Mouse (Mus musculus): Measurements from ENCODE around the gene Grm8. TPM values are rescaled to one million over a fixed set of nuclear protein-coding genes. Genes with fewer than 3 reads are reported as not detected.

Gene Grm8
- total and polyA plus RNA-seq, 2 experiments from 2014 or later: 8.0 to 11.4 TPM

- 53% methylated on average over 2 of the region's 2 CpGs for WGBS
Observed at GRCm38 (mm10) chr6:28051966-28052365, 83.0 kb downstream of the Grm8 start.

GRCm38 (mm10) chr6:28042339-28042738 is 92.6 kb downstream of the Grm8 start:
- DNase-seq: no peak
- Histone ChIP-seq H3K4me2 (ENCODE audit: low read depth) (no peak overlapping the region), H3K9me3 (ENCODE audit: low read length) (no peaks in the 10 kb centered on the region), H3K27me3 (ENCODE audit: insufficient read depth, low read length) (no peaks in the 10 kb centered on the region), H3K36me3 (ENCODE audit: insufficient read depth) (no peaks in the 10 kb centered on the region), H3K4me3 (ENCODE audit: low read depth, low read length) (no peak overlapping the region), H3K27ac (ENCODE audit: low read depth, low read length) (no peak overlapping the region), H3K9ac (no peak overlapping the region), H3K4me1 (ENCODE audit: insufficient read depth) (no peaks in the 10 kb centered on the region)
- ATAC-seq: no peak
- 84% methylated on average over 3 of the region's 3 CpGs for WGBS
- TF ChIP-seq CTCF (IDR thresholded peaks at IDR 0.05; ENCODE audit: low read depth): no peak

More at GRCm38 (mm10) chr6:28051966-28052365, 83.0 kb downstream of the Grm8 start:
- no peak overlapping the region for H3K4me2 ChIP-seq (ENCODE audit: low read depth)
- no peak overlapping the region for H3K27ac ChIP-seq (ENCODE audit: low read depth, low read length)
- no peak for DNase-seq
- no peak overlapping the region for H3K9ac ChIP-seq
- no peak overlapping the region for H3K4me3 ChIP-seq (ENCODE audit: low read depth, low read length)
- no peaks in the 10 kb centered on the region for H3K4me1 ChIP-seq (ENCODE audit: insufficient read depth)
- H3K9me3 ChIP-seq (ENCODE audit: low read length): no peaks in the 10 kb centered on the region
- ATAC-seq: no peak
- no peaks in the 10 kb centered on the region for H3K27me3 ChIP-seq (ENCODE audit: insufficient read depth, low read length)
- H3K36me3 ChIP-seq (ENCODE audit: insufficient read depth): no peaks in the 10 kb centered on the region
- TF ChIP-seq CTCF (IDR thresholded peaks at IDR 0.05; ENCODE audit: low read depth): no peak

GRCm38 (mm10) chr6:28040815-28041214 is 94.2 kb downstream of the Grm8 start:
- DNase-seq (no peak), ATAC-seq (no peak)
- no peak overlapping the region for H3K27ac ChIP-seq (ENCODE audit: low read depth, low read length)
- H3K36me3 ChIP-seq (ENCODE audit: insufficient read depth): no peaks in the 10 kb centered on the region
- H3K27me3 ChIP-seq (ENCODE audit: insufficient read depth, low read length): no peaks in the 10 kb centered on the region
- no peak overlapping the region for H3K9ac ChIP-seq
- TF ChIP-seq CTCF (IDR thresholded peaks at IDR 0.05; ENCODE audit: low read depth): no peak
- H3K4me1 ChIP-seq (ENCODE audit: insufficient read depth): no peaks in the 10 kb centered on the region
- no peaks in the 10 kb centered on the region for H3K9me3 ChIP-seq (ENCODE audit: low read length)
- WGBS: 95% methylated on average over 1 of the region's 1 CpGs
- no peak overlapping the region for H3K4me3 ChIP-seq (ENCODE audit: low read depth, low read length)
- no peak overlapping the region for H3K4me2 ChIP-seq (ENCODE audit: low read depth)

GRCm38 (mm10) chr6:28032006-28032405 is 103.0 kb downstream of the Grm8 start:
- no peak overlapping the region for H3K4me3 ChIP-seq (ENCODE audit: low read depth, low read length)
- H3K9ac ChIP-seq: no peak overlapping the region
- no peak overlapping the region for H3K27ac ChIP-seq (ENCODE audit: low read depth, low read length)
- 90% methylated on average over 4 of the region's 4 CpGs for WGBS
- no peaks in the 10 kb centered on the region for H3K9me3 ChIP-seq (ENCODE audit: low read length)
- H3K4me2 ChIP-seq (ENCODE audit: low read depth): no peak overlapping the region
- DNase-seq: no peak
- no peak for ATAC-seq
- no peak for TF ChIP-seq CTCF (IDR thresholded peaks at IDR 0.05; ENCODE audit: low read depth)
- H3K4me1 ChIP-seq (ENCODE audit: insufficient read depth): no peaks in the 10 kb centered on the region
- no peaks in the 10 kb centered on the region for H3K27me3 ChIP-seq (ENCODE audit: insufficient read depth, low read length)
- H3K36me3 ChIP-seq (ENCODE audit: insufficient read depth): no peaks in the 10 kb centered on the region

- Histone ChIP-seq H3K27me3 (ENCODE audit: insufficient read depth, low read length) (no peaks in the 10 kb centered on the region), H3K27ac (ENCODE audit: low read depth, low read length) (no peak overlapping the region), H3K4me3 (ENCODE audit: low read depth, low read length) (no peak overlapping the region), H3K9me3 (ENCODE audit: low read length) (no peaks in the 10 kb centered on the region), H3K4me2 (ENCODE audit: low read depth) (no peak overlapping the region), H3K9ac (no peak overlapping the region), H3K4me1 (ENCODE audit: insufficient read depth) (no peaks in the 10 kb centered on the region), H3K36me3 (ENCODE audit: insufficient read depth) (no peaks in the 10 kb centered on the region)
- TF ChIP-seq CTCF (IDR thresholded peaks at IDR 0.05; ENCODE audit: low read depth): no peak
- ATAC-seq: no peak
- no peak for DNase-seq
- 72% methylated on average over 1 of the region's 1 CpGs for WGBS
Observed at GRCm38 (mm10) chr6:28017653-28018052, 117.3 kb downstream of the Grm8 start.

GRCm38 (mm10) chr6:28007001-28007400 is 128.0 kb downstream of the Grm8 start:
- Histone ChIP-seq H3K9me3 (ENCODE audit: low read length) (no peaks in the 10 kb centered on the region), H3K4me3 (ENCODE audit: low read depth, low read length) (no peak overlapping the region), H3K4me2 (ENCODE audit: low read depth) (no peak overlapping the region), H3K4me1 (ENCODE audit: insufficient read depth) (no peaks in the 10 kb centered on the region), H3K9ac (no peak overlapping the region), H3K27ac (ENCODE audit: low read depth, low read length) (no peak overlapping the region), H3K27me3 (ENCODE audit: insufficient read depth, low read length) (no peaks in the 10 kb centered on the region), H3K36me3 (ENCODE audit: insufficient read depth) (no peaks in the 10 kb centered on the region)
- no peak for TF ChIP-seq CTCF (IDR thresholded peaks at IDR 0.05; ENCODE audit: low read depth)
- 85% methylated on average over 3 of the region's 3 CpGs for WGBS
- DNase-seq (no peak), ATAC-seq (no peak)

GRCm38 (mm10) chr6:27997250-27997649 is 137.7 kb downstream of the Grm8 start:
- Histone ChIP-seq H3K36me3 (ENCODE audit: insufficient read depth) (no peaks in the 10 kb centered on the region), H3K27ac (ENCODE audit: low read depth, low read length) (no peak overlapping the region), H3K4me3 (ENCODE audit: low read depth, low read length) (no peak overlapping the region), H3K4me1 (ENCODE audit: insufficient read depth) (no peaks in the 10 kb centered on the region), H3K9me3 (ENCODE audit: low read length) (no peaks in the 10 kb centered on the region), H3K27me3 (ENCODE audit: insufficient read depth, low read length) (no peaks in the 10 kb centered on the region), H3K9ac (no peak overlapping the region), H3K4me2 (ENCODE audit: low read depth) (no peak overlapping the region)
- no peak for TF ChIP-seq CTCF (IDR thresholded peaks at IDR 0.05; ENCODE audit: low read depth)
- ATAC-seq (no peak), DNase-seq (no peak)
- 94% methylated on average over 2 of the region's 2 CpGs for WGBS

- no peaks in the 10 kb centered on the region for H3K27me3 ChIP-seq (ENCODE audit: insufficient read depth, low read length)
- ATAC-seq: no peak
- H3K4me3 ChIP-seq (ENCODE audit: low read depth, low read length): no peak overlapping the region
- H3K27ac ChIP-seq (ENCODE audit: low read depth, low read length): no peak overlapping the region
- no peaks in the 10 kb centered on the region for H3K36me3 ChIP-seq (ENCODE audit: insufficient read depth)
- no peak overlapping the region for H3K4me2 ChIP-seq (ENCODE audit: low read depth)
- H3K9me3 ChIP-seq (ENCODE audit: low read length): no peaks in the 10 kb centered on the region
- WGBS: 55% methylated on average over 4 of the region's 4 CpGs
- TF ChIP-seq CTCF (IDR thresholded peaks at IDR 0.05; ENCODE audit: low read depth): no peak
- no peaks in the 10 kb centered on the region for H3K4me1 ChIP-seq (ENCODE audit: insufficient read depth)
- H3K9ac ChIP-seq: no peak overlapping the region
- no peak for DNase-seq
Observed at GRCm38 (mm10) chr6:27991241-27991640, 143.7 kb downstream of the Grm8 start.
